Comparison of ENCODE assay signal across 17 mouse cellular contexts in genomic region chr3:101594982-101595381, GRCm38 (mm10). TPM values are rescaled to one million over a fixed set of nuclear protein-coding genes. Genes with fewer than 3 reads are reported as not detected.
DNase-seq lines count a peak whose midpoint lies in the region; ATAC-seq and TF ChIP-seq lines count a peak whose summit lies in the region.
"Had no signal": no experiment of that assay in that cellular context is flagged by ENCODE, and none has a peak within 500 bp of the region (broad histone marks: within the 10 kb centered on the region; RNA-seq: fewer than 3 reads in every experiment).

No protein-coding gene starts in this region.

- H3K9me3 ChIP-seq in heart, embryonic 10.5 days = no peaks in the 10 kb centered on the region
- no peaks in the 10 kb centered on the region for H3K9me3 ChIP-seq in midbrain, embryonic 13.5 days
- H3K9me3 ChIP-seq in midbrain, embryonic 16.5 days (replicated peaks; ENCODE audit: control insufficient read depth, low read length, poor library complexity, severe bottlenecking) = no peaks in the 10 kb centered on the region
- H3K9me3 ChIP-seq in heart, embryonic 15.5 days (replicated peaks) = no peaks in the 10 kb centered on the region
- H3K9me3 ChIP-seq: embryonic facial prominence, embryonic 15.5 days; forebrain, embryonic 12.5 days; neural tube, embryonic 12.5 days had no signal

- H3K9ac ChIP-seq in midbrain, embryonic 13.5 days (replicated peaks) = no peak overlapping the region
- H3K9ac ChIP-seq in midbrain, embryonic 16.5 days (ENCODE audit: low read depth, low read length) = no peak overlapping the region
- peak overlapping the region; percentile 20; the same call in 1 of the 2 replicates for H3K9ac ChIP-seq in heart, embryonic 15.5 days
- H3K9ac ChIP-seq: embryonic facial prominence, embryonic 15.5 days; forebrain, embryonic 12.5 days; neural tube, embryonic 12.5 days had no signal

- 56% methylated on average over 5 of the region's 5 CpGs for WGBS in heart, embryonic 10.5 days
- 74% methylated on average over 5 of the region's 5 CpGs for WGBS in midbrain, embryonic 13.5 days
- WGBS in midbrain, embryonic 16.5 days = 81% methylated on average over 5 of the region's 5 CpGs
- WGBS in heart, embryonic 15.5 days = 67% methylated on average over 5 of the region's 5 CpGs

- ATAC-seq in midbrain, embryonic 13.5 days = 0 out of 2 replicates have a peak, but pooled peaks have one; percentile 46
- no peak for ATAC-seq in midbrain, embryonic 16.5 days
- no peak for ATAC-seq in heart, embryonic 15.5 days (replicated peaks; ENCODE audit: insufficient number of reproducible peaks, insufficient read depth, low FRiP score, low read depth)

- intact Hi-C loops in heart, postnatal 36 days (cut with DNase I) = no loop called here

- no peak for TF ChIP-seq POLR2A in myocyte (IDR thresholded peaks at IDR 0.05; ENCODE audit: insufficient read length, low read depth)

- H3K27me3 ChIP-seq in heart, embryonic 10.5 days (ENCODE audit: insufficient read depth, poor library complexity, severe bottlenecking) = no peaks in the 10 kb centered on the region
- peaks cover 8% of the 10 kb centered on the region for H3K27me3 ChIP-seq in midbrain, embryonic 13.5 days
- H3K27me3 ChIP-seq in midbrain, embryonic 16.5 days (ENCODE audit: control insufficient read depth, insufficient read depth, low read depth, low read length) = no peaks in the 10 kb centered on the region
- no peaks in the 10 kb centered on the region for H3K27me3 ChIP-seq in heart, embryonic 15.5 days
- no peaks in the 10 kb centered on the region for H3K27me3 ChIP-seq in myocyte (ENCODE audit: control insufficient read depth, insufficient read depth, insufficient read length)
- H3K27me3 ChIP-seq: embryonic facial prominence, embryonic 15.5 days; forebrain, embryonic 12.5 days; neural tube, embryonic 12.5 days had no signal

- peaks cover 83% of the 10 kb centered on the region for H3K4me1 ChIP-seq in heart, embryonic 10.5 days
- peaks cover 56% of the 10 kb centered on the region for H3K4me1 ChIP-seq in midbrain, embryonic 13.5 days (replicated peaks)
- H3K4me1 ChIP-seq in midbrain, embryonic 16.5 days (ENCODE audit: control insufficient read depth, insufficient read depth, low read length) = peaks cover 26% of the 10 kb centered on the region
- H3K4me1 ChIP-seq in heart, embryonic 15.5 days (replicated peaks) = peaks cover 94% of the 10 kb centered on the region

- no peak for DNase-seq in heart, embryonic 10.5 days (ENCODE audit: low spot score)
- no peak for DNase-seq in heart, postnatal 36 days
- DNase-seq in spleen, postnatal 14 days (ENCODE audit: low spot score in 2 of 2) = no peak
- DNase-seq: adrenal gland, postnatal 10 days; liver; lung, adult 18-20 months; lung, postnatal 36 days; midbrain, embryonic 14.5 days; retina, postnatal 1 day; thymus, postnatal 36 days had no signal

- no peak overlapping the region for H3K4me2 ChIP-seq in midbrain, embryonic 13.5 days (replicated peaks)
- no peak overlapping the region for H3K4me2 ChIP-seq in midbrain, embryonic 16.5 days (ENCODE audit: low read length)
- H3K4me2 ChIP-seq in heart, embryonic 15.5 days = peak overlapping the region; percentile 91
- H3K4me2 ChIP-seq in myocyte (ENCODE audit: low read depth) = no peak overlapping the region
- H3K4me2 ChIP-seq: embryonic facial prominence, embryonic 15.5 days; forebrain, embryonic 12.5 days; neural tube, embryonic 12.5 days had no signal

- no peak overlapping the region for H3ac ChIP-seq in myocyte (ENCODE audit: control insufficient read depth, insufficient read length)

- H3K36me3 ChIP-seq in heart, embryonic 10.5 days = peaks cover 53% of the 10 kb centered on the region
- H3K36me3 ChIP-seq in midbrain, embryonic 13.5 days = peaks cover 36% of the 10 kb centered on the region
- H3K36me3 ChIP-seq in midbrain, embryonic 16.5 days (ENCODE audit: control insufficient read depth, insufficient read depth, low read length) = peaks cover 18% of the 10 kb centered on the region
- peaks cover 50% of the 10 kb centered on the region for H3K36me3 ChIP-seq in heart, embryonic 15.5 days
- peaks cover 55% of the 10 kb centered on the region for H3K36me3 ChIP-seq in myocyte (ENCODE audit: control insufficient read depth, insufficient read depth)

- peak overlapping the region; percentile 86 for H3K27ac ChIP-seq in heart, embryonic 10.5 days
- H3K27ac ChIP-seq in midbrain, embryonic 13.5 days = no peak overlapping the region
- H3K27ac ChIP-seq in midbrain, embryonic 16.5 days (ENCODE audit: low read length) = no peak overlapping the region
- H3K27ac ChIP-seq in heart, embryonic 15.5 days = peak overlapping the region; percentile 100
- H3K27ac ChIP-seq: embryonic facial prominence, embryonic 15.5 days; forebrain, embryonic 12.5 days; neural tube, embryonic 12.5 days had no signal

- peak overlapping the region; percentile 16; the same call in 1 of the 2 replicates for H3K4me3 ChIP-seq in heart, embryonic 10.5 days
- H3K4me3 ChIP-seq in midbrain, embryonic 13.5 days (replicated peaks) = no peak overlapping the region
- H3K4me3 ChIP-seq in midbrain, embryonic 16.5 days (ENCODE audit: low read depth, low read length) = no peak overlapping the region
- no peak overlapping the region for H3K4me3 ChIP-seq in heart, embryonic 15.5 days
- no peak overlapping the region for H3K4me3 ChIP-seq in myocyte
- H3K4me3 ChIP-seq: embryonic facial prominence, embryonic 15.5 days; forebrain, embryonic 12.5 days; neural tube, embryonic 12.5 days had no signal

- H3K79me2 ChIP-seq in myocyte (ENCODE audit: control insufficient read depth, insufficient read depth) = peaks cover 53% of the 10 kb centered on the region

TF ChIP-seq in myocyte, 11 proteins besides CTCF, POLR2A, EP300 and RAD21:
- no peak for TF ChIP-seq USF1 (IDR thresholded peaks at IDR 0.05; ENCODE audit: low read depth)
- TF ChIP-seq POLR2AphosphoS2 (IDR thresholded peaks at IDR 0.05; ENCODE audit: insufficient read length, low read depth) = peak; percentile 4
TF ChIP-seq in myocyte: peak in this region for 1.

RNA-seq across cellular contexts. Expression of gene Atp1a1, which starts 9.5 kb away (rescaled TPM):
- 164 and 228 TPM in 2 replicates for polyA plus RNA-seq in heart, embryonic 10.5 days (2016; fragmentation: Nextera tagmentation; extraction: Ambion mirVana)
- total RNA-seq in heart, postnatal 36 days (2021) = 100 to 1,000 TPM; 564 to 643 TPM
- polyA plus RNA-seq in midbrain, embryonic 13.5 days (2015; fragmentation: Nextera tagmentation; extraction: Ambion mirVana) = 37.8 and 40.6 TPM in 2 replicates
- polyA plus RNA-seq in midbrain, embryonic 16.5 days (2015; fragmentation: Nextera tagmentation; extraction: Ambion mirVana) = 58.4 and 61.3 TPM in 2 replicates
- 270 and 271 TPM in 2 replicates for polyA plus RNA-seq in heart, embryonic 15.5 days (2015; fragmentation: Nextera tagmentation; extraction: Ambion mirVana)
- 389 TPM for polyA plus RNA-seq in myocyte (2012; fragmentation: generic; extraction: Trizol)

Comparison
In these comparisons a context has a peak if more than half of its experiments do, and no peak if none do; other contexts are left out.
1. H3K27ac ChIP-seq: peak in heart, embryonic 10.5 days (single experiment) and heart, embryonic 15.5 days (single experiment); none in midbrain, embryonic 13.5 days (single experiment) and midbrain, embryonic 16.5 days (single experiment).